Mouse (Mus musculus) kidney, adult 2 months (tissue): ENCODE data around the gene Herc1.

Experiments
- CTCF ChIP-seq: fragments of 200-500 bp; conservative IDR thresholded peaks from 2 replicates; pipeline ENCODE4 v1.5.1; 2011; ENCODE audit warnings: low read depth, mild to moderate bottlenecking, control low read depth, low read length, moderate library complexity, mixed read lengths; ENCODE audit not compliant: insufficient read depth, insufficient read length
- POLR2A ChIP-seq: fragments of 200-500 bp; IDR thresholded peaks from one replicate; pipeline ENCODE4 v1.6.1; 2011; ENCODE audit warnings: low read depth, low read length, control low read depth

DNA sequence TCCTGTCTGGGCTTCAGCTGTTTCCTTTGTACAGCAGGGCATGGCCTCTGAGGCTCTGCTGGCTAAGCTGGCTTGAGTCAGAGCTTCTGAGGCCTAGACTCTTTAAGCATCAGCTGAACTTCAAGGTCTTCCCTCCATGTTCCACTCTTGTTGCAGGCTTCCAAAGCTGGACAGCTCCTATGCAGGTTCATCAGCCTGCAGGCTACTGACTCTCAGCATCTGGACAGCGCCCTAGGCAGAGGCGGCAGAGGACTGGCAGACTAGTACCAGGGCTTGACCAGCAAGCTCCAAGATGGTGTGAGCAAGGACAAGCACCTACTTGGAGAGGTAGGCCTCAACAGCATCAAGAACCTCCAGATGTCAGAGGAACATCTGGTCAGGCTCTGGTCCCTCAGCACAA lies 42.9 kb upstream of the Herc1 start:
- TF ChIP-seq POLR2A: no peak
- TF ChIP-seq CTCF: no peak
